Mouse (Mus musculus) right cerebral cortex, postnatal 14 days (tissue): ENCODE data around the gene Gm4884.
"Not testable (repeated sequence)": the region's sequence is repeated elsewhere in the genome, so short reads cannot be mapped to it uniquely, and the experiment has no call there.

Experiments
- DNase-seq: peaks from one replicate; pipeline ENCODE4 v3.0.0; 2022

Gm4884 gene

GRCm38 (mm10) chr7:41032419-41032818, at the start of gene Gm4884:
Gene Gm4884 (plus strand): TSS chr7:41032719.
- not testable (repeated sequence) for DNase-seq

- DNase-seq, result no peak
Measured at GRCm38 (mm10) chr7:40987243-40987642, 45.3 kb upstream of the Gm4884 start, which contains the start of gene 4930433I11Rik. Gene 4930433I11Rik (plus strand): TSS chr7:40987543.

- not testable (repeated sequence) for DNase-seq
Measured at GRCm38 (mm10) chr7:41044058-41044457, 11.5 kb downstream of the Gm4884 start.
